Mouse (Mus musculus) c-Kit-positive CD71-positive TER-119-negative erythroid progenitor cells, embryonic 14.5 days (primary cell): ENCODE data around the gene Antxr1.

Experiments used
- DNase-seq: peaks from one replicate; pipeline ENCODE4 v3.0.0-alpha.2; 2013; ENCODE audit warnings: low read depth

Gene Antxr1

DNA sequence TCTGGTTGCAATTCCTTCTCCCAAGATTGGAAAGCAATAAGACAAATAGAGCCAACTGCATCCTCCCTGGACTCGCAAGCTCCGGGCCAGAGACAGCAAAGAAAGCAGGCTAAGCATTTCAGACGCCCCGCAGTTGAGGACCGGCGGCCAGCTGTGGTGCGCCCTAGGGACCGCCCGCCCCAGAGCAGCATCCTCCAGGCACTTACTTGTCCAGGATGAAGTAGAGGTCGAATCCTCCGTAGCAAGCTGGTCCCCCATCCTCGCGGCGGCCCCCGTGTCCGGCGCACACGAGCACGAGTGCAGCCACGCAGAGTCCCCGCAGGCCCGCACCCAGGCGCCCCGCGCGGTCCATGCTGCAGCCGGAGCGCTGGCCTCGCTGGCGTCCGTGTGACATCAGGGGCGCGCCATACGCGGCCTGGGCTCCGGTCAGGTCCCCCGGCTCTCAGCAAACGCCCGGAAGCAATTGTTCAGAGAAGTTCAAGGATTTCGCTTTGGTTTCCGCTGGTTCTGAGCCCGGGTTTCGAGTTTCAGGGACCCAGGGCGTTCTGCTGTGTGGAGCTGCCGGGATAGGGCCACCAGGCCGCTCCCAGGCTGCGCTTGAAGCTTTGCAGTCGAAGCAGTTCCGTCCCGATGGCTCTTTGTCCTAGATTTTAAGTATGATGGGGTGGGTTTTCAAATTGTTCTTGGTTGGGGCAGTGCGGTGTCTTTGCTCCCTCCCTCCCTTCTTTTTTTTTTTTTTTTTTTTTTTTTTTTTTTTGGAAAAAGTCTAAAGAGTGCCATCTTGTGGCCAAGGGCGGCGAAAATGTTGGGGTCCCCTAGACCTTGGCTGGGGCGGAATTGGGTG is at the start of gene Antxr1:
Gene Antxr1 (minus strand): TSS at position 731 of the 844 bp plus-strand sequence.
- no peak for DNase-seq

DNA sequence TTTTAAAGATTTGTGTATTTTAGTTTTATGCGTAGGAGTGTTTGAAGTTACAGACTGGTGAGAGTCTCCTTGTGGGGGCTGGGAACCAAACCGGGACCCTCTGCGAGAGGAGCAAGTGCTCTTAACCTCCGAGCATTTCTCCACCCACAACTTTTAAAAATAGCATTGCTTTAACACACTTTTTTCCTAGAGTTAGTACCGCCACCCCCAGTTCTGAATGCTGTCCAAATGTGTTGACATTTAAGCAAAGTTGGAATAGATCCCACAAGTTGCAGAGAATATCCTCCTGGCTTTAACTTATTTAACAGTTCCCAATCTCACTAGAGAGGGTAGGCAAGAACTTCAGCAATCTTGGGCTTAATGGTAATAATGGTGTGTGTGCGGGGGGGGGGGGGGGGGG is 49.1 kb upstream of the Antxr1 start:
- no peak for DNase-seq

DNA sequence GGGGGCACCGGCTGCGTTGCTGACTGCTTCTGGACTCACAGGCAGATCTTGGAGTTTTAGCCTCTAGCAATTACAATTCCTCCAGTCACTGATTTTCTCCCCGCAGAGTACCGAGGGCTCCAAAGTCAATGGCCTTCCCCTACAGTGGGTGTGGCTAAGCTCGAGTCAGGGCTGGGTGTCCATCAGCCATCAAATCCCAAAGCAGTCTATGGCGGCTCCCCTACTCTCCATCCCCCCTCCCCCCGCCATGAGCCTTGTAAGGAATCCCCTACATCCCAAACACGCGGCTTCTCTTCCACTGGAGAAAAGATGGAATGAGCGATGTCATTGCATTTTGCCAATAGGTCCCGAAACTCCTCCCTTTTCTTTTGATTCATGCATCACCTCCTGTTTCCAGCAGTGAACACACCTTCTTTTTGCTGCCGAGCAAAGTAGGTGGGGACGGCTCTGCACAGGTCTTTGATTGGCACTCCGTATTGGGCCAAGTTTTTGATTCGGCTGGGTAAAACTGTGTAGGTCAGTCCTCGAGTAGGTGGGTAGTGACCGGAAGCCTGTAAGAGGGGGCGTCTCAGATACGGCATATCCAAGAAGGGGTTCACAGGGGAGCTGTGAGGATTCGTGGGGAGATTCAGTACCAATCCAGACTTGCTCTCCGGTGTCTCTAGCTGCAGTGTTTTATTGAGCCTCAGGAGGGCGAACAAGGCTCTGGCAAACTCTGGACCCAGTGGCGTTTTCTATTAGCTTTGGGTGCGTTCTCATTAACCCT is 48.5 kb upstream of the Antxr1 start:
- no peak for DNase-seq

DNA sequence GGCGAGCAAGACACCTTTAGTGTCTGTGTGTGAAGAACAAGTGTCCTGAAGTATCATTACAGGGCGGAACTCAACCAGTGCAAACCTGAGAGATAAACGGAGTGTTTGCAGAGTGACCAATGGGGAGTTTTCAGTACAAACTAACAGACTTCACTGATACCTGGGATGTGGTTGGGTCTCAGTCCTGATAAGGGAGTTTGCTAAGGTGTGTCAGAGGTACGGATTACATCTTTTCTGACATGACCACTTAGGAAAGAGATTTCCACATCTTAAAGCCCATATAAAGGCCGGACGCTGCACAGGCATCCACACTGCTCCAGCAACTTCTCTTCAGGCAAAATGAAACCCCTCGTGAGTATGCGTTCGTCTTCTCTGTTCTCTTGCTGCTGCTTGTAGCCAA is 37.4 kb upstream of the Antxr1 start, which contains the start of gene Gkn2:
Gene Gkn2 (plus strand): TSS at position 301 of the 400 bp plus-strand sequence.
- no peak for DNase-seq

DNA sequence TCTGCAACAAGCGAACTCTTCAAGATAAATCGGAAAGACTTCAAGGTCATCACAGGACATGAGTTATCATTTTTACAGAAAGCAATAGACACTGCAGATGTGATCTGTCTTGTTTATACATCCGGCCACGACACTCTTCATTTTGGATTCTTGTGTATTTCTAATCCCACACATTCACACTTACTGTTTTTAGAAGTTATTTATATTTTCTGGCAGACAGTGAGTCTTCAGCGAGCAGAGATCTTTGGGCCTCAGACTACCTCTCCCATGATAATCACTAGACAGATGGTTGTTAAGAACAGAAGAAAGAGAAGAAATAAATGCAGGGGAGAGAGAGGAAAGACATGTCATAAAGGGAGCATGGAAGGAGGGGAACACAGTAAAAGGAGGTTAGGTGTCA is 33.6 kb upstream of the Antxr1 start:
- no peak for DNase-seq

DNA sequence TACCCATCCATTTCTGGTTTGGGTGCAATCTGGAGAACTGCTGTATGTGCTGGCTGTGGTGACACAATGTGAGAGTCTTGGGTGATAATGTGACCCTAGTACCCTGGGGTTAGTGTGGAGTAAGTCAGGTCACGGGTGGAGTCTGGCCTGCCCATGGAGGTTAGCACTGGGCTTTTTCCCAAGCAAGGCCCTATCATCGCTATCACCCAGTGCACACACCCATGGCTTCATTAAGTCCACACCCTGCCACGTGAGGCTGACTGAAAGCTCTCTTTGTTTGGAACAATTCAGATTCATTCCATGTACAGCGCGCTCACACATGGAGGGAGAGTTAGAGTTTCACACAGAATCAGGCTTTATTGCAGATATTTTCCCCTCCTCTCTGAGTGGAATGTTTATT is 18.8 kb upstream of the Antxr1 start:
- no peak for DNase-seq

DNA sequence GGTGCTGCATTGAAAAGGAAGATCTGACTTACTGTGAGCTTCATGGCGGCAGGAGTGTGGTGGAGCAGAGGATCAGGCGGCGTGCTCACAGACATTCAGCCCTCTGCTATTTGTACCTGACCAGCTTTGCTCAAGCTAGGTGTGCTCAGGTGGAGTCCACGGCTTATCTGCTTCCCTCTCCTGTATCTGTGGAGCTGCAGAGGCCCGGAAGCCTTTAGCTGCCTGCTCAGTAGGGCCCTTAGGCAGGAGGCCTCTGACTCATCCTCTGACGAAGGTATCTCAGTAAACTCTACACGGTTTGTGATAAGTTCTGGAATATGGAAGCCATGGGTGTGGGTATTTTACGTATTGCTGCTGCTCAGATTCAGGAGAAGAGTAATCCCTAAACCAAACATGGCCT is 15.2 kb upstream of the Antxr1 start, which contains the start of gene Gkn1:
Gene Gkn1 (minus strand): TSS at position 114 of the 400 bp plus-strand sequence.
- DNase-seq = no peak

DNA sequence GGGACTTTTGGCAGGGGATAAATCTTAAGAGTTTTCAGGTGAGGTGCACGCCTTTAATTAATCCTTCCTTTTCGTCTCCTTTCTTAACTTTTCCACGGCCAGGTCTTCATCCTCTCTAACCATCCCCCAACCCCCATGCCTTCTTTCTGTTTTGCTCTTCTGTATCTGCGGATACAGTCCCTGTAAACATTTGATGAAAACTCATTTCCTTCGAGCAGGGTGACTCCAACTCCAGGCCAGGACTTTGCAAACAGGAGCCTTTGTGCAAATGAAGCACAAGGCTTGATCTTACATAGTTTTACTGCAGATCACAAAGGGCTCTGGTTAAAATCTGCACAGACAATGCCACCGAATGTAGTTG is 294 bp upstream of the Antxr1 start:
- DNase-seq = no peak

DNA sequence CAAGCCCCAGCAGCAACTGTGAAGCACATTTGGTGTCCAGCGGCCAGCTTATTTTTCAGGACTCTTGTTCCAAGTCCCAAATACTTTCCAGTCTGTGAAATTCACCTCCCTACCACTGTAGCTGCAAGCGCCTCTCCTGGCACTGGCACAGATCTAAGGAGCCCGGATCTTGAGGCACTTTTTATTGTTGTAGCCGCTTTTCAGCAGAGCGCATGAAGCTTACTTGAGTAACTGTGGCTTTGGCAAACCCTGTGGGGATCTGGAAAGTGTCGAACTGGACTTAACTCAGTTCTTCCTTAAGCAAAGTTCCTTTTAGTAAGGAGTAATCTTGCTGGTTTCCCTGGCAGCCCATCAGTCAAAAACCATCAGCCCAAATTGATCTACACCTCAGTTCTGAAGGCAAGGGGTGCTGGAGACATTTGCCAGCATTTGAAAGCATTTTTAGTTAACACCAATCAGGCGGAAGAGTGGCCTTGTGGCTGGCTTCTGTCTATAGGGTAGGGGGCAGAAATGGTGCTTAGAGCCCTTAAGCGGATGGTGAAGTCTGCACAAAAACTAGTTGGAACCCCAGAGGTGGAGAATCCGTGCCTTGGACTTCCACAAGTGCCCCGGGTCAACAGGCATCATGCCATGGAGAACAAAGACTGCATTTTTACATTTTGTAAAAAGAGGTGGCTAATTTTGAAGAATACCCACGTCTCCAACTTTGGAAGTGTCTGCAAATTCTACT is 1.1 kb downstream of the Antxr1 start:
- DNase-seq = no peak

DNA sequence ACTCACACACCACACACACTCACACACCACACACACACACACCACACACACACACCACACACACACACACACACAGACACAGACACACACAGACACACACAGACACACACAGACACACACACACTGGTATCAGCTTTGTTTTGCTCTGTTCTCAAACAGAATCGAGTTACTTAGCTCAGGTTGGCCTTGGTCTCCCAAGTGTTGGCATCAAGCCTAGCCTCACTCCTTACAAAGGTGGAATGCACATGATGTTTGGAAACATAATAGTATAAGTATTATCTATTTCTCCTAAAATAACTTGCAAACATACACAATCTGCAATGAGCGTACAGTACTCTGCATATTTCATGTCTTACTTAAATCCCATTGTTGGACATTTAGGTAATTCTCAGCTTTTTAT is 3.2 kb downstream of the Antxr1 start:
- no peak for DNase-seq

DNA sequence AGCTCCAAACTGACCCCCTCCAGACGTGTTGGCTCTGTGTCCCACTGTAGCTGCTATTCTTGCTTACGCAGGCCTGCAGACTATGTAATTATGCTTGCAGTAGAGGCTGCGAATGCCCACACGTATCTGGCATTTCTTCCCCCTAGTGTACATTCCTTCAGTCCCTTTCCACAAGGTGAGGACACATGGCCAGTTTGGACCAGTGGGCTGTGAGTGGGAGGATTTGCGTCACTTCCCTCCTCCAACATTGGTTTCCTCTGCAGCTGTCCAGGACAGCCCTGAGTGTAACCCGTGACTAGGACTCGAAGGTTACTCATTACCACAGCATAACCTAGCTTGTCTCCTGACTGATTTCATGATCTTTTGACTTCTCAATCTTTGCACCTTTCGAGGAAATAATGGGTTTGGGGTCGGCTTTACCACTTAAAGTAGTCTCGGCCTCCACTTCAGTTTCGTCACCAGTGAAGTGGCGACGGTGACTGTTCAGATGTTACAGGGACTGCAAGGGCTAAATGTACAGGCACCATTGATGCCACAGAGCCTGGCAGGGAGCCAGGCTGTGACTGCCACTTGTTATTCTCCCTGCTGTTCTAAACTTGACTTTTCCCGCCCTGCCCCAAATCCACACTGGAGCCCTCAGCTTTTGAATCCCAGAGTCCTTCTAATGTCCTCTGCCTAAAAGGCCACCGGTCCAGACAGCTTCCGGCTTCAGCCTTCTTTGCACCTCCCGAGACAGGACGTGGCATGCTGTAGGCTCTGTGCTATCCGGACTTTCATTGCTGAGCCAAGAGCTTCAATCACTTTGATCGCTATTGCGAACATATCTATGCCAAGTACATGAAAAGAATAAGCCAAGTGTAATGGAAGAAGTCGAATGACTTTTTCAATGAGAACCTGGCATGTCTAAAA is 7.1 kb downstream of the Antxr1 start:
- DNase-seq = no peak

DNA sequence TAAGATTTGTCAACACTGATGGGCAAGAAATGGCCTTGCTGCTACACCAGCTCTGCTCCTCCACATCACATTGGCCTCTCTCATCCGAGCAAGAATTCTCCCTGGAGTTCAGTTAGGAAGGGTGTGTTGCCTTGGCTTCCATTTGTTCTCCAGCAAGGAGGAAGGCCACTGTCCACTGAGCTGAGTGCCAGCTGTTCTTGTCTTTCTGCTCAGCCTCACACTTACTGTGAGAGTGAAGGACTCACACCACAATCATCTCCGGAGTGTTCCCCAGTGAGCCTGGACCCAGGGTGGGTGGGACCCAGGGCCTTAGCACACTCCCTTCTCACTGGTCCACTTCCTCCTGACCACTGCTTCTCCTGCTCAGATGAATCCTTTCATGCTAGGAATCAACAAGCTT is 8.7 kb downstream of the Antxr1 start:
- no peak for DNase-seq

DNA sequence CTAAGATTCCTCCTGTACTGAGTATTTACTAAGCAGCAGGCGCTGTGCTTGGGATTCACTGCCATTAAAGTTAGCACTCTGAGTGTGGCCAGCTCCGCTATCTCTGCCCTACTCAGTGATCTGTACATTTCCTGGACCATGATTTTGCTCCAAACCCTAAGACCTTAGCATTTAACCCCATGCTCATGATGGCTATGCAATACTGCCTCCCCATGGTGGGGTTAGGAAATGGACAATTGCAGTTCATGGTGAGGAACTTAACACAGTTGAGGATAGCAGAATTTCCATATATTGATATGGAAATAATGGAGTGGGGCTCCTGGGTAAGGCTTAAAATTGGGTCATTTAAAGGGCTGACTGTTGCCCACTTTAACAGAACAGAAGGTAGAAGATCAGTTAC is 12.2 kb downstream of the Antxr1 start:
- DNase-seq = peak; percentile 14

DNA sequence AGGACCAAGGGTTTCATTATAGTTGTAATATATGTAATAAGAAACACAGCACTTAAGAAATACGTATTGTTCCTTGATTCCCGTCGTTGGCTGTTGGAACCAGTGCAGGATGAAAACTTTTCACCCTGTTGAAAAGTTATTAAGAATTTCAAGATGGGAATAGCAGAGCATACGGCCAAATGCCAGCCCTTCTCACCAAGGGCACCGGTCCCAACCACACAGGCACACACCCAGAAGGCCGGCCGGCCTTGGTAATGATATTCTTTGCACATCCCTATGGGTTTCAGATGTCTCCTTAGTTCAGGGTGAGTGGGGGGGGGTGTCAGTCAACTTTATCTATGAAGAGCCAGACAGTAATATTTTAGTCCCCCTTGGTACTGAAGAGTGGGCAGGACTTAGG is 17.0 kb downstream of the Antxr1 start:
- DNase-seq = no peak

DNA sequence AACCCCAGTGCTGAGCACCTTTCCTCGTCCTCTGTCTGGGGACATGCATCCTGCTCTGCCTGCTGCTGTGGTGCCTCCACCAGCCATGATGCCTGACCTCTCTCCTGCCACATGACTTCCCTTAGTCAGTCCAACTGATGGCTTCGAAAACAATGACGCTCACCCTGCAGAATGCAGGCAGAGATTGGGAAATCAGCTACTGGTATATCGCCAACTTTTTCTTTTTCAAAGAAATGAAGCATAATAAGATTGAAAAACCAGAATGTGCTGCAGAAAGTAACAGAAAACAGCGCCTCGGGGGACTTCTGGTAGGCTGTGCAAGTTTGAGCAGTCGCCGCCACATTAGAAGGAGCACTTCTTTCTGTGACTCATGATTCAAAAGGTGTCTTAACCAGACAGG is 18.7 kb downstream of the Antxr1 start:
- no peak for DNase-seq

DNA sequence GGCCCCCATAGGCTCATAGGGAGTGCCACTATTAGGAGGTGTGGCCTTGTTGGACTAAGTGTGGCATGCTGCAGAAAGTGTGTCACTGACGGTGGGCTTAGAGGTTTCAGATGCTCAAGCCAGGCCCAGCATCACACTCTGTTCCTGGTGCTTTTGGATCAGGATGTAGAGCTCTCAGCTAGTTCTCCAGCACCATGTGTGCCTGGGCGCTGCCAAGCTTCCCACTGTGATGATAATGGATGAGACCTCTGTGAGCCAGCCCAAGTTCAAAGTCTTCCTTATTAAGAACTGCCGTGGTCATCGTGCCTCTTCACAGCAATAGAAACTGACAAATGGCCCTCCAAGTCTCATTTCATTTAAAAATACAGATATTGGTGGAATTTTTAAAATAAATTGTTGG is 22.9 kb downstream of the Antxr1 start:
- no peak for DNase-seq

DNA sequence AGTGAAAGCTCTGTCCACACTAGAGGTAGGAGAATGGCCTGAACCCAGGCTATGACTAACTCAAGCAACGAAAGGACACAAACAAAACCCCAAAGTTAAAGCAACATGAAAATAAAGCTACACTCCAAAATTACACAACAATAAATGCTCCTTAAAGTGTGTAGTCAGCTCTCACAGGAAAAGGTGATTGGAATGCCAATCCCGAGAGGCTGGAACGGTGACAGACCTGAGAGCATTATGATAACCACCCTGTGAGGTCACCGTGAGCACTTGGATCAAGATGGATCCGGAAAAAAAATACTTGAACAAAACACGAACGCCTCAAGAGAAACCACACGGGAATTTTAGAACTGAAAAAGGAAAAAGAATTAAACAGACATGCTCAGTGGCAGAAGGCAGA is 31.1 kb downstream of the Antxr1 start:
- DNase-seq = no peak

DNA sequence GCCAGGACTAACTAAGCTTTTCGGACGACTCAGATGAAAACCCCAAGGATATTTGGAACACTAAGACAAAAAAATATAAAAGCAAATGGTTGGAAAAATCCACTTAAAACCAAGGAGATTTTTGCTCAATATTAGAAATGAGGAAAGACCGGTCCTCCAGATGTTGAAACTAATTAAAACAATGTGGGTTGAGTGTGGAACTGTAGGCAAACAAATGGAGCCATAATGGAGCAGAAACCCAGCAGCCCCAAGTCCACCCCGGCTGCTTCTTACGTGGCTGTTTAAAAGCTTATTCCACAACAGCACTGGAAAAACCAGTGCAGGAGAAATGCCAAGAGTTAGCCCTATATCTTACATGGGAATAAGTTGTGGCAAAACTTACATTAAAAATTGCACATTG is 32.9 kb downstream of the Antxr1 start:
- DNase-seq = no peak

DNA sequence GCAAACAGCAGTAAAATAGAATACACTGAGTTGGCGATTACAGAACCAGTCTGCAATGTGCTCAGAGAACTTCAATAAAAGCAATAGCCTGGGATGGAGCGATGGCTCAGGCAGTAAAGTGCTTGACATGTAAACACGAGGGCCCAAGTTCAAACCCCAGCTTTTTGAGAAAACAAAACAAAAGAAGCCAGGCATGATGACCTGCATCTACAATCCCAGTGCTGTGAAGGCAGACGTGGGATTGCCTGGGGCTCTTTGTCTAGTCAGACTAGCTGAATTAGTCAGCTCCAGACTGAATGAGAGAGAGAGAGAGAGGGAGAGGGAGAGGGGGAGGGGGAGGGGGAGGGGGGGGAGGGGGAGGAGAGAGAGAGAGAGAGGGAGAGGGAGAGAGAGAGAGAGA is 33.6 kb downstream of the Antxr1 start:
- no peak for DNase-seq

DNA sequence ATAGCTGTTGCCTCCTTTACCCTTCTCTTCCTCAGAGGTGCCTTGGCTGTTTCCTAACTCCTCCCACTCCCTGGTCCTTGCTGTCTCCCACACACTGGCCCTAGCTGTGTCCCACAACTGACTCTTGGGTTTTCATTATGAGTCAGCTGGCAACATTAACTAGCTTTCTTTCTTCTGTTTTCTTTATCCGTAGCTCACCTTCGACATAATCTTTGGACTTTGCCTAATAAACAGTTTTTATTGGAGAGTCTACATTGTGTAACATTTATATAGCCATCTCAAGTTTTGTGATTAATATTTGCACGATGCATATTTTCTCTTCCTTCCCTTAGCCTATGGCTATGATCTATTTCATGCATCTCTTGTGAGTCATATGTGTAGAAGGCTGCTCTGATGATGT is 40.7 kb downstream of the Antxr1 start:
- no peak for DNase-seq
